Mouse (Mus musculus) kidney, postnatal 10 days (tissue): ENCODE data around the gene Nmd3.

Experiments
- DNase-seq: peaks from one replicate; pipeline ENCODE4 v3.0.0; 2021; ENCODE audit warnings: mixed read lengths

Gene Nmd3

DNA sequence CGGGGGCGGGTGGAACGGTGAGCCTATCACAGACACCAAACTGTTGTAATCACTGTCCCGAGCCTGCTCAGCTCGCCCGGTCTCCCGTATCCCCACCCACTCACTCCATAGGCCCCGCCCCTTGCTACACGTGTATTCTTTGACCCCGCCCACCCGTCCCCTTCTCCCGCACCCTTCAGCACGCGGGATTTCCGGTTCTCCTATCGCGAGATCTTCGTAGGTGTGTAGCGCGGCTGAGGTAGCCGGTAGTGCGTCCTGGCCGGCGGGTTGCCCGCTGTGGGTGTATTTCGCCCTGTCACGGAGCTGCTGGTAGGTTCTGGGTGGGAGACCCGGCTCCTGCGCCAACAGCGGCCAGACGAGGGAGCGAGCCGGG is at the start of gene Nmd3:
Nmd3 (plus strand) TSS at position 172 of the 373 bp plus-strand sequence.
- DNase-seq, result peak; percentile 97

- DNase-seq, result no peak
Observed at GRCm38 (mm10) chr3:69673351-69673750, 48.4 kb upstream of the Nmd3 start.

GRCm38 (mm10) chr3:69674206-69674605 is 47.6 kb upstream of the Nmd3 start:
- no peak for DNase-seq

GRCm38 (mm10) chr3:69689791-69690190 is 32.0 kb upstream of the Nmd3 start:
- no peak for DNase-seq

- no peak for DNase-seq
Observed at GRCm38 (mm10) chr3:69690939-69691338, 30.8 kb upstream of the Nmd3 start.

- no peak for DNase-seq
Observed at GRCm38 (mm10) chr3:69699851-69700500, 21.8 kb upstream of the Nmd3 start.

DNA sequence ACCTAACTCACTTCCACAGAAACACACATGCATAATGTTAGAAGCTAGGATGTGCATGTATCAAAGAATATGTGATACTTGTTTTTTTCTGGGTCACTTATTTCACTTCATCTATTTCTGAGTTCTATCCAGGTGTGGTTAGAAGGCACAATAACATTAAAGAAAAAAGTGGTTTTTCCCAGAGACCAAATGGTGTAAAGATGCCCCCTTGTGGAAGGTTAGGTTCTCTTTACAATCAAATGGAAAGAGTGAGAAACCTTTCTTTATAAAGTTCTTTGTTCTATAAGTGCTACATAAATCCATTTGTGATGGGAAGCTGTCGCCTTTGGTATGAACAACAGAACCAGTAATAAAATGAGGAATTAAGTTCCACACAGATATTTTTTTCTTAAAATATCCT is 19.9 kb upstream of the Nmd3 start:
- DNase-seq, result no peak

GRCm38 (mm10) chr3:69702421-69702820 is 19.4 kb upstream of the Nmd3 start:
- no peak for DNase-seq

DNA sequence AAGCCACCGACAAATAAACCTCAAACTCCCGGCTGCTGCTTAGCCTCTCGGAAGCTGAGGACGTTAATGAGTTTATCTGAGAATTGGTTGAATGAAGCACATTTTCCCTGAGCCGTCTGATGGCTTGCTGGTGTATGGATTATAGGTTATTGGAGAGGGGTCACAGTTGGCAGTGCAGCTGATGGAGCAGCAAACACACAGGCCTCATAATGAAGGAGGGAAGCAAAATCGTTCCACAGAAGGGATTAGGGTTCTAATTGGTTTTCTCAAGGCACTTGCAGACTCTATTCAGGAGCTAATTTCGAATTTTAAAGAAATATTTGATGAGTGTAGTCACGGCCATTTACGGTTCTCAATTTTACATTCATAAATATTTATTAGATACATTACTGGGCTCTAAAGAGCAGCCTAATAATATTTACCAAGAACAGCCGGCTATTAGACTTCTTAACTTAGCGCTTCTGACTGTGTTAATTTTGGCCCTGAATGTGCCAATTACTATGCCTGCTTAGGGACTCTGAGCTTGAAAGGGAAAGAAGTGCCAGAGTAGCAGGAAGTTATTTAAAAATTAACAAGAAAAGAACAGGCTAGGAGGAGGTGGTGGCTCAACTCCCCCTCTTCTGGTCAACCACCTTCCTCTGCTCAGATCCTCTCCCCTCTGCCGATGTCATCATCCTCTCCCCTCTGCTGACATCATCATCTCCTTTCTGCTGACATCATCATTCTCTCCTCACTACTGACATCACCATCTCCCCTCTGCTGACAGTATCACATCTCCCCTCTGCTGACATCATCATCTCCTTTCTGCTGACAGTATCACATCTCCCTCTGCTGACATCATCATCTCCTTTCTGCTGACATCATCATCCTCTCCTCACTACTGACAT is 12.5 kb upstream of the Nmd3 start:
- no peak for DNase-seq

- DNase-seq, result no peak
Observed at GRCm38 (mm10) chr3:69711907-69712600, 9.7 kb upstream of the Nmd3 start.

GRCm38 (mm10) chr3:69717476-69717875 is 4.3 kb upstream of the Nmd3 start:
- no peak for DNase-seq

- DNase-seq, result peak; percentile 57
Observed at GRCm38 (mm10) chr3:69722187-69722867, 542 bp downstream of the Nmd3 start.

DNA sequence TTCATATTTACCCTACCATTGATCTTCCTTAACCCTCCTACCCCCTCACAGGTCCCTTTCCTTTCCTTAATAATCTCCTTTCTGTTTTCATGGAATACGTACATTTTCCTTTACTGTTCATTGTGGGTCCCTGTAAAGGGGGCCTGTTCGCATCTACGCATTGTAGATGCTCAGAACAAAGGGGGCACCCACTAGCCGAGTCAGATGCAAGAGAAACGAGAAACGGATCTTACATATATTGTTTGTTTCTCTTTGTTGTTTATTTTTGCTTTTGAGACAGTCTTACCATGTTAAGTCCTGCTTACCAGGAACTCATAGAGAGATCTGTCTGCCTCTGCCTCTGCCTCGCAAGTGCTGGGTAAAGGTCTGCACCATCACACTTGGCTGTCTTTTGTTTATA is 1.4 kb downstream of the Nmd3 start:
- no peak for DNase-seq

DNA sequence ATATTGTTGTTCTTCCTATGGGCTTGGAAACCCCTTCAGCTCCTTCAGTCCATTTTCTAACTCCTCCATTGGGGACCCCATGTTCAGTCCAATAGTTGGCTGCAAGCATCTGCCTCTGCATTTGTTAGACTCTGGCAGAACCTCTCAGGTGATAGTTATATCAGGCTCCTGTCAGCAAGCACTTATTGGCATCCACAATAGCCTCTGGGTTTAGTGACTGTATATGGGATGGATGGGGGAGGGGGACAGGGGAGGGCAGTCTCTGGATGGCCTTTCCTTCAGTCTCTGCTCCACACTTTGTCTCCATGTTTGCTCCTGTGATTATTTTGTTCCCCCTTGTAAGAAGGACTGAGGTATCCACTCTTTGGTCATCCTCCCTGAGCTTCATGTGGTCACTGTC is 9.1 kb downstream of the Nmd3 start:
- DNase-seq, result no peak

DNA sequence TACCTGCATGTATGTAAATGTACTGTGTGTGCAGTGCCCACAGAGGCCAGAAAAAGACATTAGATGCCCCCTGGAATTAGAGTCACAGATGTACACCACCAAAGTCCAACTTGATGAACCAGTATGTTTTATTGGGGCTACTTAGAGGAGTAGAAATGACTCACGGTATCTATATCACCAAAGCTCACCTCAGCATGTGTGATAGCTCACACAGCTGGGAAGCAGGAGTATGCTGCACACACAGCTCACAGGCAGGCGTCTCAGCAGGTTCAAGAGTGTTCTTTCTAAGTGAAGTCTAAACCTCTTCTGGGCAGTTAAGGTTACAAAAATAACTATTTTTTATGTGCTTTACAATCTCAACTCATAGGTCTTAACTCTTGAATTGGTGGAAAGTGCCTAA is 12.2 kb downstream of the Nmd3 start:
- no peak for DNase-seq

DNA sequence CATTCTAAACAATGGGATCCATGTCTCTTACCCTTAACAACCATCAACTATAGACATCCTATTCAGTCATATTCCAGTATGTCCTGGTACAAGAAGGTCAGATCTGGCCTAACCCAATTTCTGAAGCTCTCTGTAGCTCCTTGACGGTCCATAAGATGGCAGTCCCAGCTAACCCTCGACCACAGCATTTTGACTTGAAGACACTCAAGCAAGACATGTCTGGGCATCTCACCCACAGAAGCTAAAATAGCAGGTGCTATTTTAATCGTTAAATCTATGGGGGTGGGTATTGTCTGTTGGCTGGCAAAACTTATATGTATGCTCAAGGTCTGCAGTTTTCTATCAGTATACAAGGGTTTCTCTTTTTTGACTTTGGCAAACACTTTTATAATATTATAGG is 33.4 kb downstream of the Nmd3 start:
- DNase-seq, result no peak

GRCm38 (mm10) chr3:69755968-69756367 is 34.2 kb downstream of the Nmd3 start:
- DNase-seq, result no peak

DNA sequence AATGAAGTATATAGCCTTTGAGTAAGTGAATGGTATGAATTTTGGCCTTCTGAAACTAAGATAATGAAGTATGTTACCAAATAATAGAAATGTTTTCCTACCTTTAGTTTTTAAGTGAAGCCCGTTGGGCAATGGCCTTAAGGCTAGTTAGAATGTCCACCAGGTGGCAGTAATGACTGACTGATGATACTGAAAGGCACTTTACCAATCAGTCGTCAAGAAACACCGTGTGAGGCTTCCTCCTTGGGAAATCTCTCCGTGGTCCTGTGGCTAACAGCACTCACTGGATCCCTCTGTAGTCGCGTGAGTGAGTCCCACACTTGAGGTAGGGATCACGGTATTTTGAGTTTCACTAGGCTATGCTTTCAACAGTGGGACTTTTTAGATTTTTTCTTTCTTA is 34.7 kb downstream of the Nmd3 start:
- peak; percentile 73 for DNase-seq

DNA sequence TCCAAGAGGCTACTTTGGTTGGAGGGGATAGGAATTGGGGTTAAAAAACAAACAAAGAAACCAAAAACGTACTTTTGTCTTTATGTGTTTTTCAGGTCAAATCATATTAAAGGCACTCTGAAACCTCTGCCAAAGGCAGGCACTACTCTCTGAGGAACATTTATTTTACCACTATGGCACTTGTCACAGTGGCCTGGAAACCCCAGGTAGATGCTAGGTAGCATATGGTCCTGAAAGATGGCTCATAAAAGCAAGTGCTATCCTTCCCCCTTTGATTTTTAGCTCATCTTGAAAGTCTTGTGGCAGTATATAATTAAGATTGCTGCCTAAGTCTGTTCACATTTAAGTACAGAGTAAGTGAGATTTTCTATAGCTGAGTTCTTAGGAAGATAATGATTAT is 35.7 kb downstream of the Nmd3 start:
- no peak for DNase-seq

DNA sequence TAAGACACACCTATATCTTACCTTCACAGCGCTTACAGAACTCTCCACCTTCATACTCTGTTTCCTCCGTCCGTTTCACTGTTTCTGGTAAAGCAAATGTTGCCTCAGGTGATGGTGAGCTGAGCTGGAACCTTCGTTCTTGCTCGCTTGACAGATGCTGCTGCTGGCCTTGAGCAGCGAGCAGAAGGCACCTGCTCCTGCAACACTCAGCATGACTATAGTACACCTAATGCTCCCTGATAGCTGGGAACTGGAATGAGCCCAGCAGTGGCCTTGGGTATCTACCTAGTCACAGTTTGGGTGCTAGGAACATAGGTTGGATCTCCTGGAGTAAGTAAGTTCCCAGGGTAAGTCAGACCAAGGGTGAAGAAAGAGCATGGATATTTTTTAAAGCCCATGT is 38.3 kb downstream of the Nmd3 start:
- DNase-seq, result no peak

DNA sequence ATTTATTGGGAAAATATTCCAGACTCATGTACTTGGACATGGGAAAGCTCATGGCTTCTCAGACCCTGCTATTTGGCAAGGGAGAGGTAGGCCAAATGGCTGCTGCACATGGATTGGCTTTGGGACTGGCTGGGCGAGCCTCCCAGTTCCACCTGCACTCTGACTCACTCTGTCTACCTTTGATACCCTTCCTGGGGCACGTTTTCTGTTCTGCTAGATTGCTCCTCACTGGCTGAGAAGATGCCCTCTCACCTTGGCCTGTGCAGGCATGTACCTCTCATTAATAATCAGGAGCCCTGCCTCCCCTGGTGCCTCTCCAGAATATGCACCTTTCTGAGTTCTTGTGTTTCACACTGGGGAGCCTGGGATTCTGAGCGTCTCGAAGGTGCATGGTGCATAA is 39.4 kb downstream of the Nmd3 start:
- peak; percentile 16 for DNase-seq

- no peak for DNase-seq
Observed at GRCm38 (mm10) chr3:69762838-69763368, 41.1 kb downstream of the Nmd3 start.
